Mouse (Mus musculus) heart, adult 11 months (tissue): ENCODE measurements around the gene Iars2.

Source experiments
- DNase-seq: peaks from one replicate; pipeline ENCODE4 v3.0.0; 2022

The Iars2 gene

DNA sequence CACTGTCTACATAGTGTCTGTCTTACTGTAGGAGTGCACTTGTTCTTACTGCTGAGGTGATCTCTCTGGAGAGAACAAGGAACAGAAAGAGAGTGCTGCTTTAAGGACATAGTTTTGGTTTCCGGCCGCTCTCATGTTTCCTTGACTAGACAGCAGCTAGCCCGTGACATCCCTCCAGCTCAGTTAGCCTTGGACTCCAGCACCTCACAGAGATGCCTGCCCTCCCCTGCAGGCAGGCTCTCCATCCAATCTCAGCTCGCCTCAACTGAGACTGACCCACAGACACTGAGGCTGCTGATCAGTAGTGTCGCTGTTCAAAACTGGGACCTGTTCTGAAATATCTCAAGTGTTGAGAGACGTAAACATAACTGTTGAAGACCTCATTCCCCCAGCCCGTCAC, 53.2 kb downstream of the Iars2 start:
- DNase-seq: no peak

GRCm38 (mm10) chr1:185274819-185275545, 54.2 kb downstream of the Iars2 start:
- no peak for DNase-seq

- no peak for DNase-seq
Observed at GRCm38 (mm10) chr1:185271373-185271772, 57.8 kb downstream of the Iars2 start.

- no peak for DNase-seq
Observed at GRCm38 (mm10) chr1:185270403-185271097, 58.6 kb downstream of the Iars2 start.

DNA sequence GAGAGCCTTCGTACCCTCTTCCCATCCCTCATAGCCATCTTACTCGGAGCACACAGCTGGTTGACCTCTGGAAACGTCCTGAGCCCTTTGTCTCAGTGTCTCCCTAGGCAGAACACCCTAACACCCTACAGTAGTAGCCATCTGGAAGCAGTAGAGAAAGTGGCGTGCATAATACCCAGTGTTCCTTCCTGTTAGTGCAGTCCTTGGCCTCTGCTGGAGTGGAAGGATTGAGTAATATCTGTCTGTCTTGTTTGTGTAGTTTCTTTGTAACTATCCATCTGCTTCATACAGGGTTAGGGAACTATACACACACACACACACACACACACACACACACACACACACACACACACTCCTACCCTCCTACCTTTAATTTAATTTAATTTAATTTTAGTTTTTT, 60.5 kb downstream of the Iars2 start:
- DNase-seq: no peak

DNA sequence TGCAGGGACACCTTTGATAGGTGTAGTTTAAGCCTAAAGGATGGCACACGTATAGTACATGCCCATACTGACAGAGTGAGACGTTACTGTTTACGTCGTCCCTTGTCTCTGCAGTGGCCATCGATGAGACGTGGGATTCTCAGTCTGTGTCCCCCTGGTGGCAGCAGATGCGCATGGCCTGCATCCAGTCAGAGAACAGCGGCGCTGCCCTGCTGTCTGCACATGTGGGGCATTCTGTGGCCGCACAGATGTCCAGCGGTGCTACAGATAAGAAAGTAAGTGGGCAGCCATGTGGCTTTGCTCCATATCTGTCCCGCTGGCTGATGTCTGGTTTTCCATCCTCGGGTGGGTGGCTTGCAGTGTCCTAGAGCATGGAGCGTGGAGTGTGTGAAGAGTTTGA, 66.6 kb downstream of the Iars2 start:
- no peak for DNase-seq

DNA sequence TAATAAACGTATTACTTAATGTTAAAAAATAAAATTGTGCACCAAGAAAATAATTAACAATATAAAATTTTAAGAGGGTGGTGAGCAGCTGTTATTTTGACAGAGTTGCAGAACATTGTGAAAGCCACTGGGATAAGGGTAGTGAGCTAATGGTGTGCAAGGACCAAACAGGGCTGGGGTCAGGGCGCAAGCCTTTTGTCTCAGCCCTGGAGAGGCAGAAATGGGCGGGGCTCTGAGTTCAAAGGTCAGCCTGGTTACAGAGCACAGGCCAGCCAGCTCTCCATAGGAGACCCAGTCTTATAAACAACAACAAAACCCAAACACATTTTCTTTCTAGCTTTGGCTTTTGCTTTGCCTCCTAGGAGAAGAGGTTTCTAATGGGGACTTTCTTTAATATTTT, 72.4 kb downstream of the Iars2 start:
- DNase-seq: peak; percentile 88

DNA sequence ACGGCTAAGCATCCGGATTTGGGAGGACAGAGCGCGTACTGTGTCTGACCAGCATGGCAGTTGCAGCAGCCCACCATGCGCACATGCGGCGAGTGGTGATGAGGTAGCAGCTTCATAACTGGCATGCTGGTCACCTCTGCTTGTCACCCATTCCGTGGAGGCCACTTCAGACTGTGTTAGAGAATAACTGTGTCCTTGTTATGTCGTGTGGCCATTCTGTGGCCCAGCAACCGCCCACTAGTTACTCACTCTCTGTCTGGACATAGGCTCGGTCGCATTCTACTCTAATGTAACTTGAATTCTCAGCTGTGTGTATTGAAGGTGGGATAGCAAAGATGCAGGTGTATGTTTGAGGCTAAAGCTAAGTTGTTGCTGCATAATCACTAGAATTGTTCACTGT, 73.9 kb downstream of the Iars2 start:
- peak; percentile 66 for DNase-seq

DNA sequence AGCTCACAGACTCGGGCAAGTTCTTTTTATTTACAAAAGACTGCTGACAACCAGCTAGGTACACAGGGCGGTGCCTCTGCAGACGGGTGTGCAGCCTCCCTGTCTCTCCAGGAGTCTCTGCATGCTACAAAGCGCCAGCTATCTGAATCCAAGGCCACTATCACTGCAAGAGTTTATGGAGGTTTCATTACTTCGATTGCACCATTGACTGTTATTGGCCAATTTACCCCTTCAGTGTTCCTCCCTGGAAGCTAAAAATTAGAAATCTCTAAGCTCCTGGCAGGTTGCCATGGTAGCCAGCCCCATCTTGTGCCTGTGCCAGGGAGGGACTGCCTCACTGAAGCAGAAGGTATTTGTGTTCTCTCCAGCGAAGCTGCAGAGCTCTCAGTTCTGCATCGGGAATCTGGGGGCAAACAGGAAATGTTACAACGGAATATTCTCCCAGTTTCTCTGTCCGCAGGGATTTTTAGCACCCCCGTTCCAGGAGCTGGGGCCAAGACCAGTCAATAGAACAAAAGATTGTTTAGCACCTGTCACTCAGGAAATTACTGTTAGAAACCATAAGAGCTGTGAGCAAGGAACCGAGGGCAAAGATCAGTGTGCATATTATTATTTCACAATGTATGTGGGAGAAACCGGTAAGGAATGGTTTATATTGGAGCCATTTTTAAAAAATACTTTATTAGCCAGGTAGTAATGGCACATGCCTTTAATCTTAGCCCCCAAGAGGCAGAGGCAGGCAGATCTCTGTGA, 75.9 kb downstream of the Iars2 start:
- DNase-seq: peak; percentile 81

DNA sequence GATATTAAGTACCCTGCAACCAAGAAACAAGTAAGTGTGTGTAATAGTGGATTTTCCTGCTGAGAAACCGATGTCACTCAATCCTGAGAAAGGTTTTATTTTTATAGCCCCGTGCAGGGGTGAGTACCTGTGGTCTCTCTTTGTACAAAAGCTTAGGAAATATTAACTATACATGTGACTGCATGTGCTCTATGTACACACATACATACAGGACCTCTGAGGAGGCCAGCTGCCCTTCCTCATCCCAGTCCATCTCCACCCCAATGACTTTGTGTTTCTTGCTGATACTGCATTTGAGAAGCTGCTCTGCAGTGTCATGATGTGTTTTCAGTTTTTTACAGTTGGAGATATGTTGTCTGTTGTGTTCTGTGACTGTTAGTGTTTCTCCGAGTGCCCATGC, 76.8 kb downstream of the Iars2 start:
- no peak for DNase-seq

DNA sequence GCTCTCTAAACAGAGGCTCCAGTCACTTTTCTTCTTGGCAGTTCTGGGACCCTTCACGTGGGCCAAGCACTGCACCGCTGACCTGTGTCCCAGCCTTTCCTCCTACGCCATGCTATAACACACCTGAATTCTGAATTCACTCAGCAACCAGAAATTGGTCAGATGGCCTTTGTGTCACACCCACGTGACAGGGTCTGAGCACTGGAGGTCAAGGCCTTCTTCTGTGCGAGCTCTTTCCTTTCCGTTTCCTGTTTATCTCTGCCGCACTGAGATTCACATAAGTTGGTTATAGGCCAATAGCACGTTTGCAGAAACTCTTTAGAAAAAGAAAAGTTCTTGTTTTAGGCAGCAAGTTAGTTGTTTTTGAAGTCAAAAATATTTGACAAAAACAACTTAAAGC, 80.5 kb downstream of the Iars2 start:
- DNase-seq: peak; percentile 85

- peak; percentile 59 for DNase-seq
Observed at GRCm38 (mm10) chr1:185247429-185248085, 81.6 kb downstream of the Iars2 start.

GRCm38 (mm10) chr1:185245456-185245855, 83.7 kb downstream of the Iars2 start:
- DNase-seq: peak; percentile 86

GRCm38 (mm10) chr1:185243013-185243412, 86.2 kb downstream of the Iars2 start:
- DNase-seq: peak; percentile 41

GRCm38 (mm10) chr1:185236530-185236929, 92.7 kb downstream of the Iars2 start:
- DNase-seq: no peak

DNA sequence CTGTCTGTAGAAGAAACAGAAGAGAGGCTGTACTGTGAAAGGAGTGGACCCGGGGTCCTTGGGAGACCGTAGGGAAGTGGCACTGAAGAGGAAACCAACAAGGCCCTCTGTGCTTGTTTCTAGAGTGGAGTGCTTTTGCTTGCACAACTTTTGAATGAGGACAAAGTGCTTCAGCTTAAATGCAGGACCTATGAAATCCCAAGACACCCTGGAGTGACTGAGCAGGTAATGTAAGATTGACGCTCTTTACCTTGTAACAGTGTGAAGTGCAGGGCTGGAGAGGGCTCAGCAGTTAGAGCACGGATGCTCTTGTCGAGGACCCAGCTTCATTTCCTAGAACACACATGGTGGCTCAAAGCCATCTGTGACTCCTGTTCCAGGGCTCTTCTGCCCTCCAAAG, 93.4 kb downstream of the Iars2 start:
- DNase-seq: no peak
